Mouse (Mus musculus) liver, adult 2 months (tissue): Measurements from ENCODE around the gene Nr0b2. TPM values are rescaled to one million over a fixed set of nuclear protein-coding genes. Genes with fewer than 3 reads are reported as not detected.
A peak's percentile ranks its signal among the peaks of the same experiment; 100 is the strongest.

ENCODE experiments used
- DNase-seq: peaks from one replicate; pipeline ENCODE4 v3.0.0-alpha.2; 2011; ENCODE audit warnings: low read depth, low spot score; ENCODE audit errors: extremely low read depth
- H3K27ac ChIP-seq: fragments of 200-500 bp; replicated peaks from 2 replicates; pipeline ENCODE4 v1.5.1; 2012; ENCODE audit warnings: low read depth, mild to moderate bottlenecking, control low read depth, inconsistent platforms, low read length; ENCODE audit not compliant: insufficient read depth
- H3K27me3 ChIP-seq: fragments of 200-500 bp; 2 replicates; pipeline ENCODE4 v1.6.1; 2012; ENCODE audit warnings: mild to moderate bottlenecking, moderate library complexity, low read length, inconsistent platforms; ENCODE audit not compliant: control insufficient read depth, insufficient read depth
- H3K36me3 ChIP-seq: fragments of 200-500 bp; 2 replicates; pipeline ENCODE4 v1.6.1; 2012; ENCODE audit warnings: low read length, inconsistent platforms; ENCODE audit not compliant: control insufficient read depth, insufficient read depth
- H3K4me1 ChIP-seq: fragments of 200-500 bp; 2 replicates; pipeline ENCODE4 v1.6.1; 2011; ENCODE audit warnings: low read length; ENCODE audit not compliant: control insufficient read depth, insufficient read depth
- H3K4me3 ChIP-seq: fragments of 200-500 bp; 2 replicates; pipeline ENCODE4 v1.5.1; 2011; ENCODE audit warnings: low read depth, mild to moderate bottlenecking, control low read depth, low read length, moderate library complexity; ENCODE audit not compliant: insufficient read depth
- H3K79me2 ChIP-seq: fragments of 200-500 bp; 2 replicates; pipeline ENCODE4 v1.6.1; 2012; ENCODE audit warnings: inconsistent platforms, mild to moderate bottlenecking, low read length, moderate library complexity; ENCODE audit not compliant: control insufficient read depth, insufficient read depth
- H3K9ac ChIP-seq: fragments of 200-500 bp; 2 replicates; pipeline ENCODE4 v1.6.1; 2012; ENCODE audit warnings: low read depth, mild to moderate bottlenecking, control low read depth, inconsistent platforms, low read length
- CTCF ChIP-seq: fragments of 200-500 bp; IDR thresholded peaks from 2 replicates; pipeline ENCODE4 v1.5.1; 2011; ENCODE audit warnings: low read depth, low read length, control low read depth
- POLR2A ChIP-seq: fragments of 200-500 bp; IDR thresholded peaks from 2 replicates; pipeline ENCODE4 v1.6.1; 2011; ENCODE audit warnings: low read length, control low read depth; ENCODE audit not compliant: insufficient read depth; ENCODE audit errors: extremely low read depth
- WGBS: fragments of 180-500 bp; shearing (Covaris S2); methylation state at CpG from one replicate; pipeline ENCODE4 v1.1.7; 2018; 5-methylcytosine and 5-hydroxymethylcytosine counted together
- polyA plus RNA-seq: library from polyadenylated mRNA; depleted of rRNA; stranded (reverse); fragments of >200 nt; gene quantifications from 2 replicates; pipeline ENCODE4 v1.2.3, GENCODE M21; 2012
- total RNA-seq: library from RNA; depleted of rRNA; stranded (reverse); fragments of >200 nt; gene quantifications from 2 replicates; pipeline ENCODE4 v1.2.3, GENCODE M21; 2014

Gene Nr0b2
- total and polyA plus RNA-seq, 2 experiments: 25.7 to 300 TPM

DNA sequence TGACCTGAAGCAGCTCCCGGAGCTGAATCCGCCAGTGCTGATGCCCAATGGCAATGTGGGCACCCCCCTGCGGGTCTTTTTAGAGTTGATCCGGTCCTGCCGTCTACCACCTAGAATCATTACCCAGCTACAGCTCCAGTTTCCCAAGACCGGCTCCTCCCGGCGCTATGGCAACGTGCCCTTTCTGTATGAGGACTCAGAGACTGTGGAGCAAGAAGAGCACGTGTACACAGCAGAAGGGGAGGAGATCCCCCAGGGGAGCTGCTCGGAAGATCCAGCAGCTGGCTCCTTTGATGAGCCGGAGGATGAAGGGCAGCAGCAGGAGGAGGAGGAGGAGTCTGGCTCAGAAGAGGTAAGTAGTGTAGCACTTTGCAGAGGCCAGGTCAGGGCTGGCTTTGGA, 24.8 kb downstream of the Nr0b2 start:
- Histone ChIP-seq H3K36me3 (peaks cover 2% of the 10 kb centered on the region; the same call in 1 of the 2 replicates), H3K79me2 (peaks cover 7% of the 10 kb centered on the region; the same call in 1 of the 2 replicates), H3K27me3 (no peaks in the 10 kb centered on the region), H3K4me1 (peaks cover 2% of the 10 kb centered on the region), H3K27ac (no peak overlapping the region), H3K9ac (no peak overlapping the region), H3K4me3 (no peak overlapping the region)
- DNase-seq: no peak
- 86% methylated on average over 12 of the region's 12 CpGs for WGBS
- TF ChIP-seq POLR2A: no peak
- TF ChIP-seq CTCF: no peak

DNA sequence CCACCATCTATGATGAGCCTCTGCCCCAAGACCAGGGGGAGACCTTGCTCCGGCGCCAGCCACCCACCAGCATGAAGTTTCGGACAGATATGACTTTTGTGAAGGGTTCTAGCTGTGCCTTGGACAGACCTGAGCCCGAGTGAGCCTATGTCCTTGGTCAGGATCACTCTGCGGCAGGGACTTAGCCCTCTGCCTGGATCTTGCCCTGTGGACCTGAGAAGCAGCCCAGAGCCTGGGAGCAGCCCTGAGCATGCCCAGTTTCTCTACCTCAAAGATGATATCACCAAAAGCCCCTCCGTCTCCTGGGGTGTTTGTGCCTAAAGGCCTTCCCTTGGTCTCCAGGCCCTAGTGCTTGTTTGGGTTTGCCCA, 30.5 kb downstream of the Nr0b2 start:
- 42% methylated on average over 6 of the region's 6 CpGs for WGBS
- H3K4me3 ChIP-seq: peak overlapping the region; percentile 84
- peaks cover 5% of the 10 kb centered on the region; the same call in 1 of the 2 replicates for H3K79me2 ChIP-seq
- H3K27ac ChIP-seq: peak overlapping the region; percentile 62
- H3K4me1 ChIP-seq: peaks cover 3% of the 10 kb centered on the region
- H3K9ac ChIP-seq: peak overlapping the region; percentile 77
- TF ChIP-seq CTCF: no peak
- TF ChIP-seq POLR2A: no peak
- peaks cover 3% of the 10 kb centered on the region; the same call in 1 of the 2 replicates for H3K36me3 ChIP-seq
- peak; percentile 58 for DNase-seq
- H3K27me3 ChIP-seq: no peaks in the 10 kb centered on the region

DNA sequence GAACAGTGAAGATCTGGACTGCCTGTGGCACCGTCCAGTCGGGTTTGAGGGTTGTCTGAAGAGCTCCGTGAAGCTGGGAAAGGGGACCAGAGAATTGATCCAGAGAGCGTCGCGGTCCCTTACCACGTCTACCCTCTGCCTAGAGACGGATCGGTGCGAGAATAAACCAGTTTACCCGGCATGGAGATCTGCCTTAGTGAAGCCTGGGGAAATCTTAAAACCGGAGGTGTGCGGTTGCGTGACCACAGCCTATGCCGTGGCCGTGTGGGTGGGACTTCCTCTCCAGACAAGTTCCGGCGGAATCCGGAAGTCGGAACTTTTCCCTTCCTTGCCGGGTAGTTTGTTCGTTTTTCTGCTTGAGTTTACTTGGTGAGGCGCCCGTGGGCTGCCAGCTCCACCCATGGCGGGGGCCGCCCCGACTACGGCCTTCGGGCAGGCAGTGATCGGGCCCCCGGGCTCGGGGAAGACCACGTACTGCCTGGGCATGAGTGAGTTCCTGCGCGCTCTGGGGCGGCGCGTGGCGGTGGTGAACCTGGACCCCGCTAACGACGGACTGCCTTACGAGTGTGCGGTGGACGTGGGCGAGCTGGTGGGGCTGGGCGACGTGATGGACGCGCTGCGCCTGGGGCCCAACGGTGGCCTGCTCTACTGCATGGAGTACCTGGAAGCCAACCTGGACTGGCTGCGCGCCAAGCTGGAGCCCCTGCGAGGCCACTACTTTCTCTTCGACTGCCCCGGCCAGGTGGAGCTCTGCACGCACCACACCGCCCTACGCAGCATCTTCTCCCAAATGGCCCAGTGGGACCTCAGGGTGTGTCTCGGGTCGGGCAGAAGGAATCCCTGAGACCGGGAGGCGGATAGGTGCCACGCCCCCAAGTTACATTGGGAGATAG, 31.1 kb downstream of the Nr0b2 start, which contains the start of gene Gpn2:
Gene Gpn2, plus strand, starts transcription at position 304 of the 893 bp plus-strand sequence.
- peak within 1 kb of the TSS; percentile 62 for H3K27ac ChIP-seq
- H3K4me3 ChIP-seq: peak within 1 kb of the TSS; percentile 84
- WGBS: under 1% methylated on average over 65 of the region's 65 CpGs
- H3K79me2 ChIP-seq: peaks cover 5% of the 10 kb centered on the region; the same call in 1 of the 2 replicates
- peak; percentile 81 for DNase-seq
- TF ChIP-seq CTCF (no peak), POLR2A (peak; percentile 51; the same call in 1 of the 2 replicates)
- no peaks in the 10 kb centered on the region for H3K27me3 ChIP-seq
- H3K9ac ChIP-seq: peak within 1 kb of the TSS; percentile 87
- peaks cover 3% of the 10 kb centered on the region for H3K4me1 ChIP-seq
- H3K36me3 ChIP-seq: peaks cover 4% of the 10 kb centered on the region; the same call in 1 of the 2 replicates

DNA sequence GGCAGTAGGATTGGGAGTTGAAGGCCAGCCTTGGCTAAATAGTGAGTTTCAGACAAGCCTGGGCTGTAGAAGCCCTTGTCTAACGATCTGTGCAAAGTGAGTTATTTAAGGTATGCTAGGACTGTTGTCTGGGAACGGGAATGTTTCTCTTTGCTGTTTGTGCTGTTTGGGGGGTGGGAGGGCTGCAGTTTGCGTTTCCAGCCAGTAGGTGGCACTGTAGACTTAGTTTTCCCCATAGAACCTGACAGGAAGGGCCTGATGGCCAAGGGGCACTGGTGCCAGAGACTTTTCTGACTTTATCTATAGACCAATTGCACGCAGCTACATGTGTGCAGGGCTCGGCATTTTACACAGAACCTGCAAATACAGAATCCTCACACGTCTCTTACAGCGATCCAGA, 39.4 kb downstream of the Nr0b2 start:
- peak; percentile 46 for DNase-seq
- Histone ChIP-seq H3K36me3 (peaks cover 1% of the 10 kb centered on the region; the same call in 1 of the 2 replicates), H3K27ac (no peak overlapping the region), H3K9ac (no peak overlapping the region), H3K4me3 (no peak overlapping the region), H3K79me2 (no peaks in the 10 kb centered on the region), H3K4me1 (no peaks in the 10 kb centered on the region), H3K27me3 (no peaks in the 10 kb centered on the region)
- 26% methylated on average over 7 of the region's 7 CpGs for WGBS
- TF ChIP-seq CTCF: peak; percentile 92
- TF ChIP-seq POLR2A: no peak

DNA sequence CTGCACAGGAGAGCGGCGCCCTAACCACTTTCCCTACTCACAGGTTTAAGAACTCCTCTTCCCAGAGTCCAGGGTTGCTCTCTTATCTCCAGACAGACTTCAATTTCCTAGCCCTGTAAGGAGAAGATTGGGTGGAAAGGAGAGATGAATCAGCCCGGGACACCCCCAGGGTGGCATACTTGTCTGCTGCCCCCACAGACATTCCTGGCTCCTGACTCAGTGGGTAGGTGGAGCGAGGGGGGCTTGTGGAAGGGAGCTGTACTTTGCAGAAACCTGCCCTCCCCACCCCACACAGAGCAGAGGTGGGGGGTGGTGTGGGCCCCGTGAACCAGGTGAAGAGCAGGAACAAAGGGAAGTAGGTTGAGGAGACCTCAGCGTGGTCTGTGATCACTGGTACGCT, 42.4 kb downstream of the Nr0b2 start:
- Histone ChIP-seq H3K36me3 (no peaks in the 10 kb centered on the region; the same call in 1 of the 2 replicates), H3K79me2 (no peaks in the 10 kb centered on the region), H3K4me3 (no peak overlapping the region), H3K27ac (no peak overlapping the region), H3K27me3 (no peaks in the 10 kb centered on the region), H3K9ac (no peak overlapping the region), H3K4me1 (no peaks in the 10 kb centered on the region)
- WGBS: 84% methylated on average over 7 of the region's 7 CpGs
- TF ChIP-seq POLR2A (no peak), CTCF (no peak)
- DNase-seq: no peak
